Mouse (Mus musculus): ENCODE data around the gene Rab40c. TPM values are rescaled to one million over a fixed set of nuclear protein-coding genes. Genes with fewer than 3 reads are reported as not detected.

Gene Rab40c
- polyA plus RNA-seq, 1 experiment = 18.3 TPM

GRCm38 (mm10) chr17:25962413-25962905 is 42.9 kb upstream of the Rab40c start:
- H3K36me3 ChIP-seq (ENCODE audit: control insufficient read depth, insufficient read depth) = no peaks in the 10 kb centered on the region
- no peak overlapping the region for H3ac ChIP-seq (ENCODE audit: control insufficient read depth, insufficient read length)
- H3K27me3 ChIP-seq (ENCODE audit: control insufficient read depth, insufficient read depth, insufficient read length) = no peaks in the 10 kb centered on the region
- H3K79me2 ChIP-seq (ENCODE audit: control insufficient read depth, insufficient read depth) = peaks cover under 1% of the 10 kb centered on the region
- no peak overlapping the region for H3K4me2 ChIP-seq (ENCODE audit: low read depth)
- TF ChIP-seq CEBPB (IDR thresholded peaks at IDR 0.05; ENCODE audit: insufficient read depth, poor library complexity, severe bottlenecking) = no peak
- TF ChIP-seq MAX (IDR thresholded peaks at IDR 0.05; ENCODE audit: low read depth) = no peak
- TF ChIP-seq MYOG (IDR thresholded peaks at IDR 0.05; ENCODE audit: control insufficient read depth in 1 of 3, insufficient read depth in 1 of 3, insufficient read length in 2 of 3, low read depth in 2 of 3) = no peak
- TF ChIP-seq TCF3 (IDR thresholded peaks at IDR 0.05; ENCODE audit: insufficient read length, low read depth) = no peak
- no peak for TF ChIP-seq POLR2A (IDR thresholded peaks at IDR 0.05; ENCODE audit: insufficient read length, low read depth)
- TF ChIP-seq REST (IDR thresholded peaks at IDR 0.05; ENCODE audit: insufficient read depth, insufficient read length) = no peak
- TF ChIP-seq TCF12 (IDR thresholded peaks at IDR 0.05; ENCODE audit: insufficient read depth, poor library complexity, severe bottlenecking) = no peak
- no peak for TF ChIP-seq E2F4 (IDR thresholded peaks at IDR 0.05; ENCODE audit: insufficient read depth)
- TF ChIP-seq SRF (IDR thresholded peaks at IDR 0.05; ENCODE audit: control insufficient read depth, insufficient read length, low read depth) = no peak
- no peak for TF ChIP-seq USF1 (IDR thresholded peaks at IDR 0.05; ENCODE audit: low read depth)
- no peak for TF ChIP-seq MYOD1 (IDR thresholded peaks at IDR 0.05; ENCODE audit: control insufficient read depth in 1 of 3, insufficient read length in 2 of 3, low read depth in 2 of 3)
- H3K4me3 ChIP-seq = no peak overlapping the region

DNA sequence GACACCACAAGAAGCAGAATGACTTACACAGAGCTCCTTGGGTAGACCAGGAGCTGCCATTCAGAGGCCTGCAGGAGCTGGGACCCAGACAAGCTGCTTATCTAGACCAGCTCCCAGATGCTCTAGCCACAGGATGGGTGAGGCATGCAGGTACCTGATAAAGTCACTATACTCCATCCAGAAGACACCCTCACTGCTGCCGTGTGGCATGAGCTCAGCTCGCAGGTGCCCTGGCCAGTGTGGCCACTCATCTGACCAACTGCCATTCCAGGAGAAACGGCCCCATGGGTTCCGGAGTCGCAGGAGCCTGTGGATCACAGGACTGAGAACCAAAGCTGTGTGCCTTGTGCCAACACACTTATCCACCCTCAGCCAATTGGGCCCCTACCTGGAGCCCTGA is 42.0 kb upstream of the Rab40c start:
- Histone ChIP-seq H3K4me3 (no peak overlapping the region), H3K36me3 (ENCODE audit: control insufficient read depth, insufficient read depth) (no peaks in the 10 kb centered on the region), H3K27me3 (ENCODE audit: control insufficient read depth, insufficient read depth, insufficient read length) (no peaks in the 10 kb centered on the region), H3ac (ENCODE audit: control insufficient read depth, insufficient read length) (no peak overlapping the region), H3K4me2 (ENCODE audit: low read depth) (no peak overlapping the region), H3K79me2 (ENCODE audit: control insufficient read depth, insufficient read depth) (no peaks in the 10 kb centered on the region)
- TF ChIP-seq USF1 (IDR thresholded peaks at IDR 0.05; ENCODE audit: low read depth) = no peak
- TF ChIP-seq MAX (IDR thresholded peaks at IDR 0.05; ENCODE audit: low read depth) = no peak
- TF ChIP-seq POLR2A (IDR thresholded peaks at IDR 0.05; ENCODE audit: insufficient read length, low read depth) = no peak
- TF ChIP-seq SRF (IDR thresholded peaks at IDR 0.05; ENCODE audit: control insufficient read depth, insufficient read length, low read depth) = no peak

DNA sequence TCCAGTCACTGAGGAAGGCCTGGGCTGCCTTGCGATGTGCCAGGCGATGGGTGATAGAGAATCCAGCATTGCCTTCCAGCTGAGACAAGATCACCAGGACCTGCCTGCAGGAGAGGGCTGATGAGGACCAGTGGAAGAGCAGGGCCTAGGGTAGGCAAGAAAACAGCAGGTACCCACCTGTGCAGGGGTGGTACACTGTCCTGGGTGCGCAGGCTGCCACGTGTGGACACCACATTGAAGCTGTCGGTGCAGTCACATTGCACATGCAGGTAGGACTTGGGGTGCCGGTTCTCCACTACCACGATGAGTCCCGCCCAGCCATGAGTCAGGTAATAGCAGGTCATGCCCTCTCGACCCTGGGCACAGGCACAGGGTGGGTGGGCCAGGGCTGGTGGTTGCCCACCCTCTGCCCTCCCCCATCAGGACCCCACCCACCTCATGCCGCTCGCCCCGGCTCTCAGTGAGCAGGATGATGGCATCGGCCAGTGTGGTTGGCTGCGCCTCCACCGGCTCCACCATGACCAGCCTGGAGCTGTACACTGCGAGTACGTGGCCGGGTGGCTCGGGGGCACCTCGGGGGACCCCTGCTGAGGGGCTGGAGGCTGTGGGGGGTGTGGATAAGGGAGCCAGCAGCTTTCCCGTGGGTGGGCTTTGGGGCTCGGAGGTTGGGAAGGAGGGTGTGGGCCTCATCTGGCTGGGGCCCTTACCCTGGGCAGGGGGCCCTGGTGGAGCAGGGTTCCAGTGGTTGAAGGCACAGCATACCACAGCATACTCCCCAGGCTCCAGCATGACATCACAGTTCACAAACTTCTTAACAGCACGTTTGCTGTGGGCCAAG is 40.3 kb upstream of the Rab40c start:
- Histone ChIP-seq H3K27me3 (ENCODE audit: control insufficient read depth, insufficient read depth, insufficient read length) (no peaks in the 10 kb centered on the region), H3ac (ENCODE audit: control insufficient read depth, insufficient read length) (no peak overlapping the region), H3K36me3 (ENCODE audit: control insufficient read depth, insufficient read depth) (no peaks in the 10 kb centered on the region), H3K79me2 (ENCODE audit: control insufficient read depth, insufficient read depth) (no peaks in the 10 kb centered on the region), H3K4me3 (no peak overlapping the region), H3K4me2 (ENCODE audit: low read depth) (no peak overlapping the region)
- TF ChIP-seq POLR2AphosphoS2 (IDR thresholded peaks at IDR 0.05; ENCODE audit: insufficient read length, low read depth) (no peak), MYOD1 (IDR thresholded peaks at IDR 0.05; ENCODE audit: control insufficient read depth in 1 of 3, insufficient read length in 2 of 3, low read depth in 2 of 3) (no peak), SRF (IDR thresholded peaks at IDR 0.05; ENCODE audit: control insufficient read depth, insufficient read length, low read depth) (no peak), USF1 (IDR thresholded peaks at IDR 0.05; ENCODE audit: low read depth) (no peak), POLR2A (IDR thresholded peaks at IDR 0.05; ENCODE audit: insufficient read length, low read depth) (no peak), TCF12 (IDR thresholded peaks at IDR 0.05; ENCODE audit: insufficient read depth, poor library complexity, severe bottlenecking) (no peak), MAX (IDR thresholded peaks at IDR 0.05; ENCODE audit: low read depth) (no peak)

DNA sequence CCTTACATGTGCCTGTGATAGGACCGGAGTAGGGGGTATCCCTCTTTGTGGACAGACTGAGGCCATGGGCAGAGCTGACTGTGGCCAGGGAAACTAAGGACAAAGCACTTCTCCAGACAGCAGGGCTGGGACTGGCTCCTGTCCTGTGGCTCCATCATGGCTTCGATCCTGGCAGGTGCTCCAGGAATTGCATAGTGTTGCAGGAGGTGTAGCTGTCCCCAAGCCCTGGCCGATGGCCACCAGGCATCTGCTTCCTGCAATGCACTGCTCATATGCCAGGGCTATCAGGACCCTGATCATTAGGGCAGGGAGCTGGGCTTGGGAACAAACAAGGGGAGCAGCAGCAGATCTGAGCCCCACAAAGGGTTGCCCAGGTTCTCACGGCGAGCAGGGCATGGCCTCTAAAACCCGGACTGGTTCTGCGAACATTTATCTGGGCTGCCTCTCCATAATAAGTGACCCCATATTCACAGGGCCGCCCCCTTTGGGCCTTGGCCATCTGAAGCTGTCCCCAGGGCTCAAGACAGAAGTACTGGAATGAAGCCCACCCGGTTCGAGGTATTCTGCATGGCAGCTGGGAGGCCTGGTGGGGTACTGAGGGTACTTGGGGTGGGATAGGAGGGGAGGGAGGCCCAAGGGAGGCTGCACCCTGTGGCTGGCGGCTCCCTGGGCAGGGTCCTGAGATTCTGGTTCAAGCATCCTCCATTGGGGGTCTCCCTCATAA is 39.4 kb upstream of the Rab40c start:
- Histone ChIP-seq H3ac (ENCODE audit: control insufficient read depth, insufficient read length) (no peak overlapping the region), H3K79me2 (ENCODE audit: control insufficient read depth, insufficient read depth) (no peaks in the 10 kb centered on the region), H3K36me3 (ENCODE audit: control insufficient read depth, insufficient read depth) (no peaks in the 10 kb centered on the region), H3K27me3 (ENCODE audit: control insufficient read depth, insufficient read depth, insufficient read length) (no peaks in the 10 kb centered on the region), H3K4me3 (no peak overlapping the region), H3K4me2 (ENCODE audit: low read depth) (no peak overlapping the region)
- TF ChIP-seq SRF (IDR thresholded peaks at IDR 0.05; ENCODE audit: control insufficient read depth, insufficient read length, low read depth) (no peak), USF1 (IDR thresholded peaks at IDR 0.05; ENCODE audit: low read depth) (no peak), MAX (IDR thresholded peaks at IDR 0.05; ENCODE audit: low read depth) (no peak)

- no peaks in the 10 kb centered on the region for H3K36me3 ChIP-seq (ENCODE audit: control insufficient read depth, insufficient read depth)
- peaks cover 8% of the 10 kb centered on the region for H3K27me3 ChIP-seq (ENCODE audit: control insufficient read depth, insufficient read depth, insufficient read length)
- no peaks in the 10 kb centered on the region for H3K79me2 ChIP-seq (ENCODE audit: control insufficient read depth, insufficient read depth)
- TF ChIP-seq POLR2A (IDR thresholded peaks at IDR 0.05; ENCODE audit: insufficient read length, low read depth) (no peak), POLR2AphosphoS2 (IDR thresholded peaks at IDR 0.05; ENCODE audit: insufficient read length, low read depth) (peak; percentile 27)
- no peak overlapping the region for H3K4me2 ChIP-seq (ENCODE audit: low read depth)
- H3K4me3 ChIP-seq = no peak overlapping the region
- H3ac ChIP-seq (ENCODE audit: control insufficient read depth, insufficient read length) = no peak overlapping the region
Observed at GRCm38 (mm10) chr17:25957586-25958051, 38.1 kb upstream of the Rab40c start.
